Mouse (Mus musculus): Measurements from ENCODE around the gene Tjap1. TPM values are rescaled to one million over a fixed set of nuclear protein-coding genes. Genes with fewer than 3 reads are reported as not detected.

Gene Tjap1
- polyA plus RNA-seq, 1 experiment from 2014 or later = 28.6 TPM

DNA sequence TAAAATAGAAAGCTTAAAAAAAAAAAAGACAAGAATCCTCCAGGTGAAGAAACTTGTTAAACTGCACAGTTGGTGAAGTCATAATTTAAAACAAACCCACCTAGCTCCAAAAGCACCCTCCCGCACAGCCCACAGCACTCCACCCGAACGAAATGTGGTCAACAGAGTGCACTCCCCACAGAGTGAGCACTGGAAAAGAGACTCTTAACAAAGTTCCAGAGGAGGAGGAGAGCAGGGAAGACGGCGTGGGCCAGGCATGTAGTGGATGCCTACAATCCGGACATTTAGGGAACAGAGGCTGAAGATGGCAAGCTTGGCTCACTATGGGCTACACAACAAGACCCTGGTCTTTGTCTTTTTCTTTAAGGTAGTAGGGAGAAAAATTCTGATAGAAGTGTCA is 7.8 kb downstream of the Tjap1 start:
- 90% methylated on average over 6 of the region's 6 CpGs for WGBS
- no peak for ATAC-seq
- Histone ChIP-seq H3K4me2 (ENCODE audit: low read length) (no peak overlapping the region), H3K4me1 (ENCODE audit: control insufficient read depth, insufficient read depth, low read length) (no peaks in the 10 kb centered on the region), H3K36me3 (ENCODE audit: control insufficient read depth, insufficient read depth, low read length) (no peaks in the 10 kb centered on the region), H3K27ac (ENCODE audit: low read length) (no peak overlapping the region), H3K27me3 (ENCODE audit: control insufficient read depth, insufficient read depth, low read depth, low read length) (no peaks in the 10 kb centered on the region), H3K9ac (ENCODE audit: low read depth, low read length) (no peak overlapping the region), H3K9me3 (replicated peaks; ENCODE audit: control insufficient read depth, low read length, poor library complexity, severe bottlenecking) (no peaks in the 10 kb centered on the region), H3K4me3 (ENCODE audit: low read depth, low read length) (no peak overlapping the region)

DNA sequence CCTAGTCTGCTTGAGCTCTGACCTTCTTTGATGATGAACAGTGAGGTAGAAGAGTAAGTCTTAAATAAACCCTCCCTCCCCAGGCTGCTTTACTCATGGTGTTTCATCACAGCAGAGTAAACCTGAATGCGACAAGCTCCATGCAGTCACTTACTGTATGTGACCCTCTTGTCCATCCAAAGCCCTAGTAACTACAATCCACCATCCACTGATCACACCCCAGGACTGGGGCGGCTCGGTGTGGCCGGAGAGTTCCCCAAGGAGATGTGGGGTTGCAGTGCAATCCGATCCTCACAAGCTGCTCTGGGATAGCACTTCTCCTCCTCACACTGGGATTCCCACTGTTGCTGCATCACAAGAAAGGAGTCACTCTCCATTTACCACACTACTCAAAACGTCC is 8.4 kb downstream of the Tjap1 start:
- Histone ChIP-seq H3K4me2 (ENCODE audit: low read length) (no peak overlapping the region), H3K27me3 (ENCODE audit: control insufficient read depth, insufficient read depth, low read depth, low read length) (no peaks in the 10 kb centered on the region), H3K9ac (ENCODE audit: low read depth, low read length) (no peak overlapping the region), H3K4me1 (ENCODE audit: control insufficient read depth, insufficient read depth, low read length) (no peaks in the 10 kb centered on the region), H3K36me3 (ENCODE audit: control insufficient read depth, insufficient read depth, low read length) (no peaks in the 10 kb centered on the region), H3K4me3 (ENCODE audit: low read depth, low read length) (no peak overlapping the region), H3K27ac (ENCODE audit: low read length) (no peak overlapping the region), H3K9me3 (replicated peaks; ENCODE audit: control insufficient read depth, low read length, poor library complexity, severe bottlenecking) (no peaks in the 10 kb centered on the region)
- 83% methylated on average over 6 of the region's 6 CpGs for WGBS
- ATAC-seq = no peak

- Histone ChIP-seq H3K4me2 (ENCODE audit: low read length) (no peak overlapping the region), H3K9ac (ENCODE audit: low read depth, low read length) (no peak overlapping the region), H3K4me3 (ENCODE audit: low read depth, low read length) (no peak overlapping the region), H3K9me3 (replicated peaks; ENCODE audit: control insufficient read depth, low read length, poor library complexity, severe bottlenecking) (no peaks in the 10 kb centered on the region), H3K27me3 (ENCODE audit: control insufficient read depth, insufficient read depth, low read depth, low read length) (no peaks in the 10 kb centered on the region), H3K27ac (ENCODE audit: low read length) (no peak overlapping the region), H3K36me3 (ENCODE audit: control insufficient read depth, insufficient read depth, low read length) (no peaks in the 10 kb centered on the region), H3K4me1 (ENCODE audit: control insufficient read depth, insufficient read depth, low read length) (no peaks in the 10 kb centered on the region)
- 76% methylated on average over 1 of the region's 1 CpGs for WGBS
- ATAC-seq = no peak
Observed at GRCm38 (mm10) chr17:46273803-46274236, 9.0 kb downstream of the Tjap1 start.

GRCm38 (mm10) chr17:46272675-46273074 is 10.2 kb downstream of the Tjap1 start:
- H3K9me3 ChIP-seq (replicated peaks; ENCODE audit: control insufficient read depth, low read length, poor library complexity, severe bottlenecking) = no peaks in the 10 kb centered on the region
- H3K9ac ChIP-seq (ENCODE audit: low read depth, low read length) = no peak overlapping the region
- 91% methylated on average over 5 of the region's 5 CpGs for WGBS
- H3K27ac ChIP-seq (ENCODE audit: low read length) = no peak overlapping the region
- no peaks in the 10 kb centered on the region for H3K4me1 ChIP-seq (ENCODE audit: control insufficient read depth, insufficient read depth, low read length)
- no peaks in the 10 kb centered on the region for H3K27me3 ChIP-seq (ENCODE audit: control insufficient read depth, insufficient read depth, low read depth, low read length)
- no peaks in the 10 kb centered on the region for H3K36me3 ChIP-seq (ENCODE audit: control insufficient read depth, insufficient read depth, low read length)
- ATAC-seq = no peak
- no peak overlapping the region for H3K4me2 ChIP-seq (ENCODE audit: low read length)
- no peak overlapping the region for H3K4me3 ChIP-seq (ENCODE audit: low read depth, low read length)

GRCm38 (mm10) chr17:46272058-46272457 is 10.8 kb downstream of the Tjap1 start:
- no peak overlapping the region for H3K27ac ChIP-seq (ENCODE audit: low read length)
- H3K4me1 ChIP-seq (ENCODE audit: control insufficient read depth, insufficient read depth, low read length) = no peaks in the 10 kb centered on the region
- H3K4me3 ChIP-seq (ENCODE audit: low read depth, low read length) = no peak overlapping the region
- no peaks in the 10 kb centered on the region for H3K36me3 ChIP-seq (ENCODE audit: control insufficient read depth, insufficient read depth, low read length)
- H3K9me3 ChIP-seq (replicated peaks; ENCODE audit: control insufficient read depth, low read length, poor library complexity, severe bottlenecking) = no peaks in the 10 kb centered on the region
- H3K27me3 ChIP-seq (ENCODE audit: control insufficient read depth, insufficient read depth, low read depth, low read length) = no peaks in the 10 kb centered on the region
- H3K9ac ChIP-seq (ENCODE audit: low read depth, low read length) = no peak overlapping the region
- no peak for ATAC-seq
- WGBS = 82% methylated on average over 2 of the region's 2 CpGs
- no peak overlapping the region for H3K4me2 ChIP-seq (ENCODE audit: low read length)

GRCm38 (mm10) chr17:46269771-46270534 is 12.9 kb downstream of the Tjap1 start:
- ATAC-seq = no peak
- no peak overlapping the region for H3K4me3 ChIP-seq (ENCODE audit: low read depth, low read length)

GRCm38 (mm10) chr17:46268026-46268720 is 14.7 kb downstream of the Tjap1 start:
- WGBS = 86% methylated on average over 10 of the region's 10 CpGs
- Histone ChIP-seq H3K4me3 (ENCODE audit: low read depth, low read length) (no peak overlapping the region), H3K9me3 (replicated peaks; ENCODE audit: control insufficient read depth, low read length, poor library complexity, severe bottlenecking) (no peaks in the 10 kb centered on the region), H3K27me3 (ENCODE audit: control insufficient read depth, insufficient read depth, low read depth, low read length) (no peaks in the 10 kb centered on the region), H3K9ac (ENCODE audit: low read depth, low read length) (no peak overlapping the region), H3K27ac (ENCODE audit: low read length) (no peak overlapping the region), H3K4me2 (ENCODE audit: low read length) (no peak overlapping the region), H3K4me1 (ENCODE audit: control insufficient read depth, insufficient read depth, low read length) (no peaks in the 10 kb centered on the region), H3K36me3 (ENCODE audit: control insufficient read depth, insufficient read depth, low read length) (peaks cover 8% of the 10 kb centered on the region; the same call in 1 of the 2 replicates)
- no peak for ATAC-seq

More at GRCm38 (mm10) chr17:46269771-46270534, 12.9 kb downstream of the Tjap1 start:
- Histone ChIP-seq H3K9me3 (replicated peaks; ENCODE audit: control insufficient read depth, low read length, poor library complexity, severe bottlenecking) (no peaks in the 10 kb centered on the region), H3K27me3 (ENCODE audit: control insufficient read depth, insufficient read depth, low read depth, low read length) (no peaks in the 10 kb centered on the region), H3K9ac (ENCODE audit: low read depth, low read length) (no peak overlapping the region), H3K27ac (ENCODE audit: low read length) (no peak overlapping the region), H3K4me2 (ENCODE audit: low read length) (no peak overlapping the region), H3K36me3 (ENCODE audit: control insufficient read depth, insufficient read depth, low read length) (no peaks in the 10 kb centered on the region), H3K4me1 (ENCODE audit: control insufficient read depth, insufficient read depth, low read length) (no peaks in the 10 kb centered on the region)
- WGBS = 84% methylated on average over 19 of the region's 19 CpGs

DNA sequence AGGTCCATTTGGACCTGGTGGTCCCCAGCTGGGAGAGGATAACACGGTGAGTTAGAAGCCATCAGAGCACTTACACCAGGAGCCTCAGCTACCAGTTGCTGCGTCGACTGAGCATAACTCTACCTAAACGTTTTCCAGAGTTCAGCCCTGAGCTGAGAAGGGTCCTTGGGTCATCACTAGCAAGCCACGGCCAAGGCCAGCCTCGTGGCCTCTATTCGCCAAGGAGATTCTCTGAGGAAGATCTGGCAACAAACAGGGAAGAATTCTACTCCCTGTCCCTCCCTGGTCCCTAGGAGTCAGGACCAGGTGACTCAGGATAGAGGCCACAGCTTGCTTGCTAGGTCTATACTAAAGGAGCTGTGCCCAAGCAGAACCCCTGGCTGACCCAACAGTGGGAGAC is 15.3 kb downstream of the Tjap1 start:
- Histone ChIP-seq H3K9ac (ENCODE audit: low read depth, low read length) (no peak overlapping the region), H3K4me2 (ENCODE audit: low read length) (no peak overlapping the region), H3K4me1 (ENCODE audit: control insufficient read depth, insufficient read depth, low read length) (no peaks in the 10 kb centered on the region), H3K27ac (ENCODE audit: low read length) (no peak overlapping the region), H3K36me3 (ENCODE audit: control insufficient read depth, insufficient read depth, low read length) (peaks cover 8% of the 10 kb centered on the region; the same call in 1 of the 2 replicates), H3K9me3 (replicated peaks; ENCODE audit: control insufficient read depth, low read length, poor library complexity, severe bottlenecking) (no peaks in the 10 kb centered on the region), H3K4me3 (ENCODE audit: low read depth, low read length) (no peak overlapping the region), H3K27me3 (ENCODE audit: control insufficient read depth, insufficient read depth, low read depth, low read length) (no peaks in the 10 kb centered on the region)
- 91% methylated on average over 7 of the region's 7 CpGs for WGBS
- no peak for ATAC-seq

GRCm38 (mm10) chr17:46266986-46267385 is 15.8 kb downstream of the Tjap1 start:
- H3K4me3 ChIP-seq (ENCODE audit: low read depth, low read length) = no peak overlapping the region
- H3K4me1 ChIP-seq (ENCODE audit: control insufficient read depth, insufficient read depth, low read length) = no peaks in the 10 kb centered on the region
- peaks cover 10% of the 10 kb centered on the region; the same call in 1 of the 2 replicates for H3K36me3 ChIP-seq (ENCODE audit: control insufficient read depth, insufficient read depth, low read length)
- 75% methylated on average over 6 of the region's 6 CpGs for WGBS
- no peaks in the 10 kb centered on the region for H3K9me3 ChIP-seq (replicated peaks; ENCODE audit: control insufficient read depth, low read length, poor library complexity, severe bottlenecking)
- no peaks in the 10 kb centered on the region for H3K27me3 ChIP-seq (ENCODE audit: control insufficient read depth, insufficient read depth, low read depth, low read length)
- no peak overlapping the region for H3K9ac ChIP-seq (ENCODE audit: low read depth, low read length)
- H3K4me2 ChIP-seq (ENCODE audit: low read length) = no peak overlapping the region
- H3K27ac ChIP-seq (ENCODE audit: low read length) = no peak overlapping the region
- no peak for ATAC-seq

Measured in midbrain, embryonic 16.5 days (tissue).